Mouse (Mus musculus) kidney, adult 11 months (tissue): ENCODE measurements at regions not wholly inside any gene's neighbourhood (a gene's known extent, or its start where the extent isn't known, plus 50 kb on each side); places are given as distances from the start of the nearest gene placed in this dataset.
A peak's percentile ranks its signal among the peaks of the same experiment; 100 is the strongest.

Source experiments
- DNase-seq: peaks from one replicate; pipeline ENCODE4 v3.0.0; 2022

- no peak for DNase-seq
Observed at GRCm38 (mm10) chr8:74153914-74154540, 718.9 kb upstream of the Isx start.

GRCm38 (mm10) chr8:74169561-74169960 lies 703.4 kb upstream of the Isx start:
- DNase-seq: peak; percentile 31

- no peak for DNase-seq
Observed at GRCm38 (mm10) chr8:74170702-74171101, 702.3 kb upstream of the Isx start.

GRCm38 (mm10) chr8:74171113-74171512 lies 701.9 kb upstream of the Isx start:
- DNase-seq: no peak

GRCm38 (mm10) chr8:74204601-74205000 lies 668.4 kb upstream of the Isx start:
- no peak for DNase-seq

- no peak for DNase-seq
Observed at GRCm38 (mm10) chr8:74208292-74208691, 664.7 kb upstream of the Isx start.

GRCm38 (mm10) chr8:74216776-74217175 lies 656.2 kb upstream of the Isx start:
- DNase-seq: peak; percentile 4
